Mouse (Mus musculus): Measurements from ENCODE around the gene Prss32. TPM values are rescaled to one million over a fixed set of nuclear protein-coding genes. Genes with fewer than 3 reads are reported as not detected.

Gene Prss32
- polyA plus RNA-seq (2014; fragmentation: Illumina TruSeq; extraction: RNeasy Lipid Tissue Mini Kit (QIAGEN cat#74804); ENCODE audit: low replicate concordance), result 6.8 TPM

DNA sequence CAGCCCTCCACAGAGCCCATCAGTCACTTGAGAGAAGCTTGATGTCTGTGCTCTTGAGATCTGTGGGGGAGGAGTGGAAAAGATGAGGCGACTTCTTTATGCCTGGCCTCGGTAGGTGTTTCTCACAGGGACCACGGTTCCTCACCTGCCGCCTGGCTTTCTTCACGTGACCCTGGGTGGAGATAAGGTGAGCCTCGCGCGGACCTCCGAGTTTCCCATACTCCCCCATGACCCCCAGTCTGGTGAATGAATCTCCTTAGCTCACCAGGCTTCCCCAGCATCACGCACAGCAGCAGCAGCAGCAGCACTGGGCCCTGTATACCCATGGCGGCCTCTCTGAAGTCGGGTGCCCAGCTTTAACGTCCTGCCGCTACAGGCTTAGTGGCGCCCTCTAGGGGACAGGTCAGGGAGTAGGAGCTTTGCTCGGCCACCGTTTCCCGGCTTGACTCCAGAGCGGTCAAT lies at the start of gene Prss32, which contains the start of gene Prss41:
Prss32 (plus strand) TSS at position 44 of the 462 bp plus-strand sequence.
Prss41 (minus strand) TSS at position 361 of the 462 bp plus-strand sequence.

GRCm38 (mm10) chr17:23829064-23829619 lies 14.5 kb upstream of the Prss32 start, which contains the start of gene Elob:
TSS of gene Elob (minus strand) at chr17:23829136.

DNA sequence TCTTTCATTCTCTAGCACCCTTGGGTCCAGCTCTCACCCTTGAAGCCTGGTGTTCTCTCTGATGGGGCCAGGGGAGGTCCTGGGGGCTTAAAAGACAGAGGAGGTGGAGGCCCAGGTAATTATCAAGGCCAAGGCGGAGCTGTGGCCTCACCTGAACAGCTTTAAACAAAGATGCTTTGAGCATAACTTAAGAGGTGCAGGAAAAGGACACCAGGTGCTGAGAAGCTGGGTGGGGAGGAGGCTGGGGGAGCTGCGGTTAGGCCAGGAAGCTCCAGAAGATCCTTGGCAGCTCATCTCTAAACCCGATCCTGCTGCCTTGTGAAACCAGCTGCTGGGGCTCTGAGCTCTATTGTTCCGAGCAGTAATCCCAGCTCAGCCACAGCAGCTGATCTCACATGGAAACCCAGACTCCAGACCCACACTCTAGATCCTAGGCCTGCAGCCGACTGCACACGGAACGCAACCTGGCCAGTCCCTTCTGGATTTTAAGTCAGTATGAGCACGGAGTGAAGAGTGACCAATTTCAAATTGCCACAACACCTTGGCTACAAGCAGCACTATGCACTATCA lies 7.6 kb upstream of the Prss32 start, which contains the start of gene Prss33:
Prss33 (minus strand) TSS at position 51 of the 570 bp plus-strand sequence.

DNA sequence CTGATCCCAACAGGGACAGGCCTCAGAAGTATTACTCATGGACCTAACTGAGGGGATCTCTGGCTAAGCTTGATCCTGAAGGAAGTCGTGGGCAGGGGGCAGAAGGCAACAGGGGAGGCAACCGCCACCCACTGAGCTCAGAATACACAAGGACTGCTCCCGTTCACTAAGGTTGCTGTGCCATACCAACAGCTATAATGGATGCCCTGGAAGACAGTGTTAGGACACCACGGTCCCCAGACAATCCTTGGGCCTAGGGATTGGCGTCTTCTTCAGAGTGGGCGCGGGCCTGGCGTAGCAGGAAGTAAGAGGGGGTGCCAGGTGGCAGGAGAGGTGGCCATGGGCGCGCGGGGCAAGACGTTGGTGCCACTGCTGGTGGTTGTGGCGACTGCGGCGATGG lies 24.1 kb downstream of the Prss32 start, which contains the start of gene Prss21:
Prss21 (plus strand) TSS at position 301 of the 400 bp plus-strand sequence.

DNA sequence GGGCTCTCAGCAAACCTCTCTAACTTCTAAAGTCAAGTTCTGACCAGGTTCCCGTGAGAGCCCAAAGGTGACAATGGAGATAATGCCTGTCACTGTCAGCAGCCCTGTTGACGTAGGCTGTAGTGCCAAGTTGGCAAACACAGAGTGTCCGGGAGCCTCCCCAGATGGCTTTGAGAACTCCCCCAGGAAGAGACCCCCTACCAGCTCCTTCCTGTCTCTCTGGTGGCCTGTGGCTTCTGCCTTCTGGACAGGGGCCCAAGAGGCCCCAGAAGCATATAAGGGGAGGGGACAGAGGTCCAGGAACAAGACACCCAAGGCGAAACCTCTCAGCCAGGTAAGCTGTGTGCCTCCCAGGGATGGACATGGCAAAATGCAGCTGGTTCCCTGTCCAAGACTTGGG lies 36.9 kb downstream of the Prss32 start, which contains the start of the genes Dcpp1 and Dcpp2:
Dcpp1 (plus strand) TSS at position 301 of the 400 bp plus-strand sequence.
Dcpp2 (plus strand) TSS at position 305 of the 400 bp plus-strand sequence.

Other genes with a start within 250 kb of the Prss32 start
- gene Zfp13, start 244.4 kb upstream of the Prss32 start, polyA plus RNA-seq (2014; fragmentation: Illumina TruSeq; extraction: RNeasy Lipid Tissue Mini Kit (QIAGEN cat#74804); ENCODE audit: low replicate concordance), result not detected
- gene Zscan10, start 243.0 kb upstream of the Prss32 start, polyA plus RNA-seq (2014; fragmentation: Illumina TruSeq; extraction: RNeasy Lipid Tissue Mini Kit (QIAGEN cat#74804); ENCODE audit: low replicate concordance), result not detected
- gene Mmp25, start 198.6 kb upstream of the Prss32 start, polyA plus RNA-seq (2014; fragmentation: Illumina TruSeq; extraction: RNeasy Lipid Tissue Mini Kit (QIAGEN cat#74804); ENCODE audit: low replicate concordance), result 0.82 TPM
- gene Bicdl2, start 183.3 kb upstream of the Prss32 start, polyA plus RNA-seq (2014; fragmentation: Illumina TruSeq; extraction: RNeasy Lipid Tissue Mini Kit (QIAGEN cat#74804); ENCODE audit: low replicate concordance), result 0.85 TPM
- gene Hcfc1r1, start 170.3 kb upstream of the Prss32 start, polyA plus RNA-seq (2014; fragmentation: Illumina TruSeq; extraction: RNeasy Lipid Tissue Mini Kit (QIAGEN cat#74804); ENCODE audit: low replicate concordance), result 2.0 TPM
- gene Thoc6, start 170.0 kb upstream of the Prss32 start, polyA plus RNA-seq (2014; fragmentation: Illumina TruSeq; extraction: RNeasy Lipid Tissue Mini Kit (QIAGEN cat#74804); ENCODE audit: low replicate concordance), result 3.2 TPM
- gene Tnfrsf12a, start 166.4 kb upstream of the Prss32 start, polyA plus RNA-seq (2014; fragmentation: Illumina TruSeq; extraction: RNeasy Lipid Tissue Mini Kit (QIAGEN cat#74804); ENCODE audit: low replicate concordance), result not detected
- not detected for gene Cldn6, start 164.6 kb upstream of the Prss32 start, polyA plus RNA-seq (2014; fragmentation: Illumina TruSeq; extraction: RNeasy Lipid Tissue Mini Kit (QIAGEN cat#74804); ENCODE audit: low replicate concordance)
- not detected for gene Cldn9, start 159.8 kb upstream of the Prss32 start, polyA plus RNA-seq (2014; fragmentation: Illumina TruSeq; extraction: RNeasy Lipid Tissue Mini Kit (QIAGEN cat#74804); ENCODE audit: low replicate concordance)
- not detected for gene 1520401A03Rik, start 121.1 kb upstream of the Prss32 start, polyA plus RNA-seq (2014; fragmentation: Illumina TruSeq; extraction: RNeasy Lipid Tissue Mini Kit (QIAGEN cat#74804); ENCODE audit: low replicate concordance)
- gene Pkmyt1, start 117.5 kb upstream of the Prss32 start, polyA plus RNA-seq (2014; fragmentation: Illumina TruSeq; extraction: RNeasy Lipid Tissue Mini Kit (QIAGEN cat#74804); ENCODE audit: low replicate concordance), result 1.6 TPM
- gene Paqr4, start 103.0 kb upstream of the Prss32 start, polyA plus RNA-seq (2014; fragmentation: Illumina TruSeq; extraction: RNeasy Lipid Tissue Mini Kit (QIAGEN cat#74804); ENCODE audit: low replicate concordance), result 6.4 TPM
- not detected for gene Kremen2, start 98.0 kb upstream of the Prss32 start, polyA plus RNA-seq (2014; fragmentation: Illumina TruSeq; extraction: RNeasy Lipid Tissue Mini Kit (QIAGEN cat#74804); ENCODE audit: low replicate concordance)
- gene Flywch1, start 72.3 kb upstream of the Prss32 start, polyA plus RNA-seq (2014; fragmentation: Illumina TruSeq; extraction: RNeasy Lipid Tissue Mini Kit (QIAGEN cat#74804); ENCODE audit: low replicate concordance), result 0.78 TPM
- gene Flywch2, start 57.8 kb upstream of the Prss32 start, polyA plus RNA-seq (2014; fragmentation: Illumina TruSeq; extraction: RNeasy Lipid Tissue Mini Kit (QIAGEN cat#74804); ENCODE audit: low replicate concordance), result not detected
- gene Srrm2, start 53.3 kb upstream of the Prss32 start, polyA plus RNA-seq (2014; fragmentation: Illumina TruSeq; extraction: RNeasy Lipid Tissue Mini Kit (QIAGEN cat#74804); ENCODE audit: low replicate concordance), result 109 TPM
- 18.9 TPM for gene Elob, start 14.7 kb upstream of the Prss32 start, polyA plus RNA-seq (2014; fragmentation: Illumina TruSeq; extraction: RNeasy Lipid Tissue Mini Kit (QIAGEN cat#74804); ENCODE audit: low replicate concordance)
- gene Prss33, start 7.8 kb upstream of the Prss32 start, polyA plus RNA-seq (2014; fragmentation: Illumina TruSeq; extraction: RNeasy Lipid Tissue Mini Kit (QIAGEN cat#74804); ENCODE audit: low replicate concordance), result not detected
- 1.1 TPM for gene Prss41, start 317 bp downstream of the Prss32 start, polyA plus RNA-seq (2014; fragmentation: Illumina TruSeq; extraction: RNeasy Lipid Tissue Mini Kit (QIAGEN cat#74804); ENCODE audit: low replicate concordance)
- gene Prss21, start 24.2 kb downstream of the Prss32 start, polyA plus RNA-seq (2014; fragmentation: Illumina TruSeq; extraction: RNeasy Lipid Tissue Mini Kit (QIAGEN cat#74804); ENCODE audit: low replicate concordance), result not detected
- gene Dcpp1, start 37.0 kb downstream of the Prss32 start, polyA plus RNA-seq (2014; fragmentation: Illumina TruSeq; extraction: RNeasy Lipid Tissue Mini Kit (QIAGEN cat#74804); ENCODE audit: low replicate concordance), result not detected
- gene Dcpp2, start 37.0 kb downstream of the Prss32 start, polyA plus RNA-seq (2014; fragmentation: Illumina TruSeq; extraction: RNeasy Lipid Tissue Mini Kit (QIAGEN cat#74804); ENCODE audit: low replicate concordance), result not detected
- not detected for gene Dcpp3, start 73.6 kb downstream of the Prss32 start, polyA plus RNA-seq (2014; fragmentation: Illumina TruSeq; extraction: RNeasy Lipid Tissue Mini Kit (QIAGEN cat#74804); ENCODE audit: low replicate concordance)
- not detected for gene Sbp, start 97.8 kb downstream of the Prss32 start, polyA plus RNA-seq (2014; fragmentation: Illumina TruSeq; extraction: RNeasy Lipid Tissue Mini Kit (QIAGEN cat#74804); ENCODE audit: low replicate concordance)
- gene Sbpl, start 111.4 kb downstream of the Prss32 start, polyA plus RNA-seq (2014; fragmentation: Illumina TruSeq; extraction: RNeasy Lipid Tissue Mini Kit (QIAGEN cat#74804); ENCODE audit: low replicate concordance), result not detected
- gene Prss30, start 136.7 kb downstream of the Prss32 start, polyA plus RNA-seq (2014; fragmentation: Illumina TruSeq; extraction: RNeasy Lipid Tissue Mini Kit (QIAGEN cat#74804); ENCODE audit: low replicate concordance), result 4.3 TPM
- gene Prss22, start 154.2 kb downstream of the Prss32 start, polyA plus RNA-seq (2014; fragmentation: Illumina TruSeq; extraction: RNeasy Lipid Tissue Mini Kit (QIAGEN cat#74804); ENCODE audit: low replicate concordance), result not detected
- not detected for gene Prss27, start 194.3 kb downstream of the Prss32 start, polyA plus RNA-seq (2014; fragmentation: Illumina TruSeq; extraction: RNeasy Lipid Tissue Mini Kit (QIAGEN cat#74804); ENCODE audit: low replicate concordance)
- 107 TPM for gene Kctd5, start 229.6 kb downstream of the Prss32 start, polyA plus RNA-seq (2014; fragmentation: Illumina TruSeq; extraction: RNeasy Lipid Tissue Mini Kit (QIAGEN cat#74804); ENCODE audit: low replicate concordance)

All from small intestine, adult 10 weeks (tissue).